Mouse (Mus musculus): ENCODE results near the gene Ugt1a7c. TPM values are rescaled to one million over a fixed set of nuclear protein-coding genes. Genes with fewer than 3 reads are reported as not detected.

Ugt1a7c gene
- polyA plus RNA-seq, 1 experiment: 6.1 TPM

DNA sequence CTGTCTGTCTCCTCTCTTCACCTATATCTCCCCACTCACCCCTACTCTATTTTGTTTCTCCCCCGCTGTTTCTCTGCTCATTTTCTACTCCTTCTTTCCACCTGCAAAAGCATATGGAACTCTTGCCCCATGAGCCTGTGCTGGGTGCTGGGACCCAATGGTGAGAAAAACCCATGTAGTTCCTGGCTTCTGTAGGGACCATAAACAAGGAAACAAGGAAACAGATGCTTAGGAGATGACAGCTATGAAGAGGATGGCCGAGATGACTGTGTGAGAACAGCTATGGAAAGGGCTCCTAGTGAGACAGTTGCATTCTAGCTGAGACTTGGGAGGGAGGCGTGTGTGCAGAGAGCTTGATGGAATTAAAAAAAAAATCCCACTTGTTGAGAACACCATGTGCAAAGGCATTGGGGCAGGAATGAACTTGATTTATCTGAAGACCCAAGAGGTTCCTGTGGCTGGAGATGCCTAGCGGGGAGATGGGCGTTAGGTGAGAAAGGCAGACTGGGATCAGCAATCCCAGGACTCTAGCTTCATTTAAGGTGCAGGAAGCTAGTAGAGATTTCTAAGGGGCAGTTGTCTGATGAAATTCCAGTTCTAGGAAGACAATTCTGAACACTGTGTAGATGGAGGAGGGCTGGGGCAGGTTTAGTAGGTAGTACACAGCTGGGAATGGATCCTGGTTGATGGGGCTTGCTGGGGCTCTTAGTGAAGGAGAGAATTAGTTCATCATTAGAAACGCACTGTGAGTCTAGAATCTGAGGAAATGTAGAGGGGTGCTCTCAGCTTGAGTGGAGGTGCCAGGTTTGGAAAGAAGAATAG, 136.3 kb downstream of the Ugt1a7c start:
- DNase-seq: no peak
- 69% methylated on average over 6 of the region's 6 CpGs for WGBS
- H3K4me1 ChIP-seq (ENCODE audit: control insufficient read depth, insufficient read depth, low read length): no peaks in the 10 kb centered on the region
- TF ChIP-seq POLR2A (IDR thresholded peaks at IDR 0.05; ENCODE audit: borderline replicate concordance, extremely low read depth, low read depth, low read length) (no peak), CTCF (IDR thresholded peaks at IDR 0.05; ENCODE audit: insufficient read depth, low read length) (no peak)
- no peak overlapping the region for H3K4me3 ChIP-seq (replicated peaks; ENCODE audit: extremely low read depth, low read depth, low read length)

DNA sequence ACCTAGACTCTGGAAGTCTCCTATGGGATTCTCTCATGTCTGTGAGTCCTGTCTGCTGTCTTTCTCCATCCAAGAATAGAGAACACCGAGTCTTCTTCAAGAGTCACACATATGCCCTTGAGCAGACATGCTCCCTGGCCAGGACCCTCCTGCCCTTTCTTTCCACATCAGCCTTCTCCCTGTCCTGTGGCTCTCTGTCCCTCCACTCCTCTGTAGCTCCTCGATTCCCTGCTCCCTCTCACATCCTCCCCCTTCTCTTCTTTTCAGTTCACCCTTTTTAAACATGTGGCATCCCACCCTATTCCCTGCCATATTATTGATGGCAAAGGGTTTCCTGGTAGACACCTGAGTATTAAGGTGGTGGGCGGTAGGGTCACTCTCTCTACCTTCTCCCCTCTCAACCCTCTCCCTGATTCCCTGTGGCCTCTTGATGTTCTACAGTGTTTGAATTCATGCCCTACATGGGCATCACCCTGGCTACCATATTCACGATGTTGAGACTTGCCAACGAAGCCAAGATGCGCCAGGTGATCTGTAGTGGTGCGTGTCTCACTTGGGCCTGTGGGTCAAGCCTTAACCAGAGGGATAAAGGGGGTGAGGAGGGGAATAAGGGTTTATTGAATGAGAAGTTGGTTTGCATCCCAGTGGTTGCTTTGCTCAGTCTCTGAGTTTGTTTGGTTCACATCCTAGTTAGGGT, 137.1 kb downstream of the Ugt1a7c start:
- WGBS: 63% methylated on average over 7 of the region's 7 CpGs
- no peak for TF ChIP-seq CTCF (IDR thresholded peaks at IDR 0.05; ENCODE audit: insufficient read depth, low read length)
- TF ChIP-seq POLR2A (IDR thresholded peaks at IDR 0.05; ENCODE audit: borderline replicate concordance, extremely low read depth, low read depth, low read length): no peak
- H3K4me1 ChIP-seq (ENCODE audit: control insufficient read depth, insufficient read depth, low read length): no peaks in the 10 kb centered on the region
- no peak overlapping the region for H3K4me3 ChIP-seq (replicated peaks; ENCODE audit: extremely low read depth, low read depth, low read length)
- peak; percentile 5 for DNase-seq

DNA sequence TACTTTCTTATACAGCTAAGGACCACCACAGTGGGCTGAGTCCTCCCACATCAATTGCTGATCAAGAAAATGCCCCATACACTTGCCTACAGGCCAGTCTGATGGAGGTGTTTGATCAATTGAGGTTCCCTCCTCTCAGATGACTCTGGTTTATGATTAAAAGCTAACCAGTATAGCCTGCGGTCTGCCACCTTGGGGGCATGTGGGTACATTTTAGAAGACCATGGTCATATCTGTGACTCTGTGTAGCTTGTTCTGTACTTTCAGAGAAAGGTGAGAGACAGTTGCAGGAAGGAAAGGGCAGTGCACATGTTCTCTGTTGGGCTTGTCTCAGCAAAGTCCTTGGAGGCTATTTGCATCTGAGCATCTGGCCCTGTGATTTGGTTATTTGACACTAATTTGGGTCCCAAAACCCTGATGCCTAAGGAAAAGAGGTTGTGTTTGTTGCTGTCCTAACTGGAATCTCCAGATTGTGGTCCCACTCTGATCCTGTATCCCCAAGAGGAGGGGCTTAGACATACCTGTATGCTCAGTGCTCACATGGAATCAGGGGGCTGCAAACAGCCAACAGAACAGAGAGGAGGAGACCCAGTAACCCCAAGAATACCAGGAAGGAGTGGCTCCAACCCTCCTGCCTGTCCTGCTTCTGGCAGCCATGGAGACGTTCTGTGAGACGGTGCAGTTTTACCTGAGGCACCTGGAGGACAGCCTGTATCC, 138.0 kb downstream of the Ugt1a7c start:
- DNase-seq: no peak
- no peak overlapping the region for H3K4me3 ChIP-seq (replicated peaks; ENCODE audit: extremely low read depth, low read depth, low read length)
- TF ChIP-seq POLR2A (IDR thresholded peaks at IDR 0.05; ENCODE audit: borderline replicate concordance, extremely low read depth, low read depth, low read length) (no peak), CTCF (IDR thresholded peaks at IDR 0.05; ENCODE audit: insufficient read depth, low read length) (no peak)
- WGBS: 49% methylated on average over 3 of the region's 3 CpGs
- no peaks in the 10 kb centered on the region for H3K4me1 ChIP-seq (ENCODE audit: control insufficient read depth, insufficient read depth, low read length)

DNA sequence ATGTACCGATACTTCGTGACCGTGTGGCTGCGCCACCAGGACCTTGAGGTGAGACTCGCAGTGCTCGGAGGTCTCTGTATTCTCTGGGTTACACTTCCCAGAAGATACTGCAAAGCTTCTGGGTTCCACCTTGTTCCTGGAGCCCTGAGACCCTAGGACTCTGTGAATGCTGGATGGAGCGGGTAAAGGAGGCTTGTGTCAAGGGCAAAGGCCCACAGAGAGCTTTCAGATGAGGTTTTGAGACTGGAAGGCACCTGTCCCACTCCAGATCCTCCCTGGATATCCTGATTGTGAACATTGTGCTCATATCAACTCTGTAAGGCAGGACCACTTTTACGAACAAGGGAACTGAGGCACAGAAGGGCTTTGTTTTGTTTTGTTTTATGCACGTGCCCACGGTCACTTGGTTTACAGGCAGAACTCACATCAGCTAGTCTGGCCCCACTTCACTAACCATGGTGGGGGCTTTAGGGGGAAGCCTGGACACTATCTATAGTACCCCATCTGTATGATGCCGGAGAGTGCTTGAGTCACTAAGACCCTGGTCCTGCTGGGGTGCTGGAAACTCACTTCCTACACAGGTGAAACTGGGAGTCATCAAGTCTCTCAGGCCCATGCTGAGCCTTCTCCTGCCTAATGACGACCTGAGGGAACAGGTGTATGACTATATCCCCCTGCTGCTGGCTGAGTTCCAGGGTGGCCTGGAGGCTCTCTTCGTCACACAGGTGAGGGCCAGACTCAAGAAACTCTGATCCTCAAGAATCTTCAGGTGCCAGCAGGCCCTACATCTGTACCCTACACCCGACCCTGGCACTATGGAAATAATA, 138.8 kb downstream of the Ugt1a7c start:
- DNase-seq: no peak
- TF ChIP-seq CTCF (IDR thresholded peaks at IDR 0.05; ENCODE audit: insufficient read depth, low read length): no peak
- no peak for TF ChIP-seq POLR2A (IDR thresholded peaks at IDR 0.05; ENCODE audit: borderline replicate concordance, extremely low read depth, low read depth, low read length)
- 65% methylated on average over 14 of the region's 14 CpGs for WGBS
- H3K4me3 ChIP-seq (replicated peaks; ENCODE audit: extremely low read depth, low read depth, low read length): no peak overlapping the region
- H3K4me1 ChIP-seq (ENCODE audit: control insufficient read depth, insufficient read depth, low read length): no peaks in the 10 kb centered on the region

DNA sequence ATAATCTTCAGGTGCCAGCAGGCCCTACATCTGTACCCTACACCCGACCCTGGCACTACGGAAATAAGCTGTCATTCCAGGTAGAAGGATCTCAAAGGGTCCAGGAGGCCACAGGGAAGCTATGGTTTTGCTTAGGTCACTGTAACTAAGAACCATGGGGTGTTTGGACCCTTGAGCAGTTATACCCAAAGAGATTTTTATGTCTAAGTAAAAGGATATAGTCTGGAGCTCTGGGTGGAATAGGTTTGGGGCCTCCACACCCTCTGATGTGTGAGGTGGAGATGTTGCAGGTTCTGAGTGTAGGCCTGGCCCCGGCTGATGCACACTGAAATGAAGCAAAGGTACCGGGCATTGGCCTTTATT, 139.4 kb downstream of the Ugt1a7c start:
- Histone ChIP-seq H3K4me3 (replicated peaks; ENCODE audit: extremely low read depth, low read depth, low read length) (no peak overlapping the region), H3K4me1 (ENCODE audit: control insufficient read depth, insufficient read depth, low read length) (no peaks in the 10 kb centered on the region)
- no peak for DNase-seq
- no peak for TF ChIP-seq POLR2A (IDR thresholded peaks at IDR 0.05; ENCODE audit: borderline replicate concordance, extremely low read depth, low read depth, low read length)
- no peak for TF ChIP-seq CTCF (IDR thresholded peaks at IDR 0.05; ENCODE audit: insufficient read depth, low read length)
- WGBS: 58% methylated on average over 4 of the region's 4 CpGs

DNA sequence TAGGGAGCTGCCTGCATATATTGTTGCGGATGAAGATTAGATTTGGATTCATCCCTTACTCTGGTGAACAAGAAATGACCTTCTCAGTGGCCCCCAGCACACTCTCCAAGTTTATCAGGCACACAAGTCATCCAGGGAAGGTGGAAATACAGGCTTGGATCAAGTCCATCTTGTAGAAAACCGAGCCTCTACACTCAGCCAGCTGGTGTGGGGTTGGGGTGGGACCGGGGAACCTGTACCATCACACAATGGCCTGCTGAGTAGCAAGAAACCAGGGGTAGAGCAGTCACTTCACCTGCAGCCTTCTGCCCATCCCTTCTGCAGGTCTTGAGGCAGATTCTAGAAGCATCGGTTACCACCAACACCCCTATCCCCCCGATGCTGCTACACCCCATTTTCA, 139.8 kb downstream of the Ugt1a7c start:
- DNase-seq: no peak
- TF ChIP-seq CTCF (IDR thresholded peaks at IDR 0.05; ENCODE audit: insufficient read depth, low read length): no peak
- TF ChIP-seq POLR2A (IDR thresholded peaks at IDR 0.05; ENCODE audit: borderline replicate concordance, extremely low read depth, low read depth, low read length): no peak
- H3K4me3 ChIP-seq (replicated peaks; ENCODE audit: extremely low read depth, low read depth, low read length): no peak overlapping the region
- 37% methylated on average over 5 of the region's 5 CpGs for WGBS
- H3K4me1 ChIP-seq (ENCODE audit: control insufficient read depth, insufficient read depth, low read length): no peaks in the 10 kb centered on the region

DNA sequence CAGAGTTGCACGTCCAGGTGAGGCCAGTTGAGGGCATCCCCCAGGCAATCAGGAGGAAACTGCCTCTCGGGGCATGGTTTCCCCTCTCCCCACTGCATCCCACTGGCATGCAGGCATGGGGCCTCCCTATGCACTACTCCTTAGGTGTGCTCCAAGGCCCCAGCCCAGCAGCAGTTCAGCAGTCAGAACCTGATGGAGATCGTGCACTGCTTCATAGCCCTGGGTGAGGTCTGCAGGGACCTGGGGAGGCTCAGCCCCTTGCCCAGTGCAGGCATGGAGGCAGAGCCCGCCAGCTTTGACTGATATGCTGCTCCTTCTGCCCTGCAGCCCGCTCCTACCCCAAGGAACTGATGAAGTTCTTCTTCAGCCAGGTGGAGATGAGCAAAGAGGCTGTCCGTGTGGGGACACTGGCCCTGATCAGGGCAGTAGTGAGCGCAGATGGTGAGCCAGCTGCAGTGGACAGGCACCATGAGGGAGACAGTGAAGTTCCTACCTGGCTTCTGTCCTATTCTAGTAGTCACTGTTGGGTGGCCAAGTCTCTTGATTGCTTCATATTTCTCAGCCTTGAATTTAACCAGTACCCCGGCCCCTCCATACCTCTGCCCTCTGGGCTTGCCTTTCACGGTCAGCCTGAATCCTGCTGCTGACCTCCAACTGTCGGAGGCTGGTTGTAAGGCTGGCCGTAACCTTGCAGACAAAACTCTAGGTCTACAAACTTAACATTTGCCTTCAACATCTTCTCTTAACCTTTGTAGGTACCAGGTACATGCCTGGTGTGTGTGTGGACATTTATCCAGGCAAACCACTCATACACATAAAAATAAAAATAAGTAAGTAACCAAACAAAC, 140.4 kb downstream of the Ugt1a7c start:
- no peaks in the 10 kb centered on the region for H3K4me1 ChIP-seq (ENCODE audit: control insufficient read depth, insufficient read depth, low read length)
- TF ChIP-seq CTCF (IDR thresholded peaks at IDR 0.05; ENCODE audit: insufficient read depth, low read length) (no peak), POLR2A (IDR thresholded peaks at IDR 0.05; ENCODE audit: borderline replicate concordance, extremely low read depth, low read depth, low read length) (no peak)
- H3K4me3 ChIP-seq (replicated peaks; ENCODE audit: extremely low read depth, low read depth, low read length): no peak overlapping the region
- WGBS: 61% methylated on average over 11 of the region's 11 CpGs
- no peak for DNase-seq

DNA sequence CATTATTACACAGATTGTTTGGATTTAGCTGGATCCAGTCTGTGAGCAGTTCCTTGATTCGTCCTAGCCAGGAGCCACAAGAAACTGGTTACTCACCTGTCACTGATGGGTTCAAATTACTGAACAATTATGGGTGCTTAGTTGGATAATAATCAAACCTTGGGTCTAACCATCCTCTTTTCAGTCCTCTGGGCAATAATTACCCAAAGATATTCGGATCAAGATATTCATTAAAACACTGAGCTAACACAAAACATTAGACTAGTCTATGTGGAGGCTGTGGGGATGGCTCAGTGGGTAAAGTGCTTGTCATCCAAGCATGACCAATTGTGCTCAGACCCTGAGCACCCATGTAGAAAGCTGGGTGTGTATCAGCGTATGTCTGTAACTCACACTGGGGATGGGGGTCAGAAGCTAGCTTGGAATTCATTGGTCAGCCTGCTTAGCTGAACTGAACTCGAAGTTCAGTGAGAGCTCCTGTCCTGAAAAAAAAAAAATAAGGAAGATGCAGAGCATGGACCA, 141.1 kb downstream of the Ugt1a7c start:
- WGBS: 49% methylated on average over 4 of the region's 4 CpGs
- H3K4me1 ChIP-seq (ENCODE audit: control insufficient read depth, insufficient read depth, low read length): no peaks in the 10 kb centered on the region
- TF ChIP-seq POLR2A (IDR thresholded peaks at IDR 0.05; ENCODE audit: borderline replicate concordance, extremely low read depth, low read depth, low read length) (no peak), CTCF (IDR thresholded peaks at IDR 0.05; ENCODE audit: insufficient read depth, low read length) (no peak)
- H3K4me3 ChIP-seq (replicated peaks; ENCODE audit: extremely low read depth, low read depth, low read length): no peak overlapping the region
- no peak for DNase-seq
